Mouse (Mus musculus) liver, adult 2 months (tissue): ENCODE measurements around the gene Usp20.

Experiments
- CTCF ChIP-seq: fragments of 200-500 bp; IDR thresholded peaks from 2 replicates; pipeline ENCODE4 v1.5.1; 2011; ENCODE audit warnings: low read depth, low read length, control low read depth
- POLR2A ChIP-seq: fragments of 200-500 bp; IDR thresholded peaks from 2 replicates; pipeline ENCODE4 v1.6.1; 2011; ENCODE audit warnings: low read length, control low read depth; ENCODE audit not compliant: insufficient read depth; ENCODE audit errors: extremely low read depth

- TF ChIP-seq CTCF (no peak), POLR2A (no peak)
These were observed 13.4 kb downstream of the Usp20 start for GRCm38 (mm10) chr2:30995432-30995996.
